Mouse (Mus musculus) c-Kit-positive CD71-positive TER-119-positive erythroid progenitor cells, embryonic 14.5 days (primary cell): ENCODE measurements around the gene C1qb.
A peak's percentile ranks its signal among the peaks of the same experiment; 100 is the strongest.

ENCODE experiments used
- DNase-seq: peaks from one replicate; pipeline ENCODE4 v3.0.0-alpha.2; 2013; ENCODE audit warnings: low spot score

C1qb gene

DNA sequence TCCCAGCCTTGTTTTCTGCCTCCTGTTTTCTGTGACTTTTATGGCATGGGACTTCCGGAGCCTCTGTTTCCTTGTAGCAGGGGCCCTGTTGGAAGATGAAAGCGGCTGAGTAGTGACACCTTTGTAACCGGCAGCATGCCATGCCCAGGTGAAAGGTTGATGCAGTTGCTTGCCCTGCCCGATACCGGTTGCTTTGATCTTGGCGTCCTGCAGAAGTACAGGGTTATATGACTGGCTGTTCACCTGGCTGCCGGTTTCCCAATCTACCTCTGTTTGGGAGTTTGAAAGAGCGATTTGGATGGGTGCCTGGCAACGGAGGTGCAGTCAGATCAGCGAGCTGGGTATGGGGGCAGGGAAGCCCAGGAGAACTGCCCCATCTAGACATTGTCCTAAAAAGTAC, 43.2 kb downstream of the C1qb start:
- no peak for DNase-seq

DNA sequence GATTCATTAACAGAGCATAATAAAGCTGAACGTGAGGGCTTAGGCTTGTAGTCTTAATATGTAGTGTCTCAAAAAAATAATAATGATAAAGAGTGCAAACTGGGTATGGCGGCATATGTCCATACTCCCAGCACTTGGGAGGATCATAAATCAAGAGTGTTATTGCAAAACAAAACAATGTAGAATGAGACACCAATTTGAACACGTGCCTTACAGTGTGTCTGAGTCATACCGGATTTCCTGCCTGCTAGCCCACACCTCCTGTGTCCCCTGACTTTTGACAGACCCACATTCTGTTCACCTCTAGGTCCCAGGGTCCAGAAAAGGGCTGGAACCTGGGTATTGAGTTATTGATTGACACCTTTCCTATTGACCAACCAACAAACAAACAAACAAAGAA, 44.0 kb downstream of the C1qb start:
- no peak for DNase-seq

DNA sequence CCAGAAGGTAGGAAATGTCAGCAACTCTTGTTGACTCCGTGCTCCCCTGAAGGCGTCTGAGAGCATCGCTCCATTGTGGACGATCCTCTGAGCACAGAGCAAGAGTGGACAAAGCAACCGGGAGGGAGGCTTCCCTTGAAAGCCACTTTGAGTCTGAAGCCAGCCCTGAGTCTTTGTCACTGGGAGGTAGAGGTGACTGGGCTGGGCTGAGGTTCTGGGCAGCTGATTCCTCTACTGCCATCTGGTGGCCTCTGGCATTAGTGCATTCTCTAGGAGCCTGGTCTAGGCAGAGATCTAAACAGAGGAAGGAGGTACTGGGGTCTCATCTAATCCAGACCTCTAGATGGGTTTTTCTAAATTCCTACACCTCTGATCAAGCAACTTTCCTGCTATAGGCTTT, 44.9 kb downstream of the C1qb start:
- peak; percentile 45 for DNase-seq

GRCm38 (mm10) chr4:136838462-136838861, 47.5 kb downstream of the C1qb start:
- no peak for DNase-seq

GRCm38 (mm10) chr4:136838026-136838425, 48.0 kb downstream of the C1qb start:
- no peak for DNase-seq

DNA sequence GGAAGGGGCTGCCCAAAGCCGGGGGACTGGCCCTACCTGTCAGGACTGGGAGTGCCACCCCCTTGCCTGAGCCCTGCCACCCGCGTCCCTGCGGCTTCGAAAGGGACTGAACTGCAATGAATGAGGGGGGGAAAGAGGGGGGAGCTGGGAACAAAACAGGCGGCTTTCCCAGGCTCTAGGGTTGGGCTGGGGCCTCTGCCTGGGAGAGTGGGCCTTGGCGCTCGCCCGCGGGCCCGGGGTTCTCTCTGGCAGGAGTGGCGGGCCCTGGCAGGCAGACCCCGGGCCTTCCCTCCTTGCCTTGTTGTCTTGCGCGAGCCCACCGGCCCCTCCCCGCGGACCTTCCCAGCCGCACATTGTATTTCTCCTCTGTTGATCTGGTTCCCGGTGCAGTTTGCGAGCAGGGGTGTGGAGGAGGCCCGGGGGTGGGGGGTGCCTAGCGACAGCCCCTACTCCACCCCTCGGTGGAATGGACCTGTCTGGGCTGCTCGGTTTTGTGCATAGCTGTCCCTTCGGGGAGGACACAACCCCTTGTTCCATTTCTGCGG, 49.5 kb downstream of the C1qb start:
- no peak for DNase-seq

DNA sequence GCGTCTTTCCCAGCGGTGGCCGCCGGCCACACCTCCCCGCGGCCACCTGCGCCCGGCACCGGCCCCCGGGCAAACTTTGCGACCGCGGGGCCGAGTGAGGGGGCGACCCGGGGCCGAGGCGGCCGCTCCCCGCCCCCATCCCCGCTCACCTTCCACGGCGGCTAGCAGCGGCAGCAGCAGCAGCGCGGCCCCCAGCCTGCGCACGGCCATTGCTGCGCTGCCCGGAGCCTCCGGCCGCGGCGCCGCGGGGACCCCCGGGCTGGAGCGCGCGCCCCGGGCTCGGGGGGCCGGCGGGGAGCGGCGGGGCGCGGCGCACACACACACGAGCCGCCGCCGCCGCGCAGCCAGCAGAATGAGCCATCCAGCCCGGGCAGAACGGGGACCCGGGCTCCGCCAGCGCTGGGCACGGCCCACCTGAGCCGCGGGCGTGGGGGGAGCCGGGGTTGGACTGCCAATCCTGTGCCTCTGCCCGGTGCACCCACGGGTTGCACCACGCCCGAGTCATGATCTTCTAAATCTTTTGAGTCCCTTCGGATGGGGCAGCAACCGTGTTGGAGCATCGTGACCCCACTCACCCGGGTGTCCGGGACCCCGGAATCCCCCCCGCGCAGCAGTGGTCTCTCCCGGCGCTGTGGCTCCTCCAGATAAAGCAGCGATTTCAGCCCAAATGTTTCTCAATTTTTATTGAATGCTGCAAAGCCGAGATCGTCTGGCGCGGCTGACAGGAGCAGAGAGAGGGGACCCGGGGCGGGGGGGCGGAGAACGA, 50.2 kb downstream of the C1qb start, which contains the start of gene Ephb2:
Gene Ephb2, minus strand, starts transcription at position 368 of the 766 bp plus-strand sequence.
- DNase-seq: peak; percentile 13

DNA sequence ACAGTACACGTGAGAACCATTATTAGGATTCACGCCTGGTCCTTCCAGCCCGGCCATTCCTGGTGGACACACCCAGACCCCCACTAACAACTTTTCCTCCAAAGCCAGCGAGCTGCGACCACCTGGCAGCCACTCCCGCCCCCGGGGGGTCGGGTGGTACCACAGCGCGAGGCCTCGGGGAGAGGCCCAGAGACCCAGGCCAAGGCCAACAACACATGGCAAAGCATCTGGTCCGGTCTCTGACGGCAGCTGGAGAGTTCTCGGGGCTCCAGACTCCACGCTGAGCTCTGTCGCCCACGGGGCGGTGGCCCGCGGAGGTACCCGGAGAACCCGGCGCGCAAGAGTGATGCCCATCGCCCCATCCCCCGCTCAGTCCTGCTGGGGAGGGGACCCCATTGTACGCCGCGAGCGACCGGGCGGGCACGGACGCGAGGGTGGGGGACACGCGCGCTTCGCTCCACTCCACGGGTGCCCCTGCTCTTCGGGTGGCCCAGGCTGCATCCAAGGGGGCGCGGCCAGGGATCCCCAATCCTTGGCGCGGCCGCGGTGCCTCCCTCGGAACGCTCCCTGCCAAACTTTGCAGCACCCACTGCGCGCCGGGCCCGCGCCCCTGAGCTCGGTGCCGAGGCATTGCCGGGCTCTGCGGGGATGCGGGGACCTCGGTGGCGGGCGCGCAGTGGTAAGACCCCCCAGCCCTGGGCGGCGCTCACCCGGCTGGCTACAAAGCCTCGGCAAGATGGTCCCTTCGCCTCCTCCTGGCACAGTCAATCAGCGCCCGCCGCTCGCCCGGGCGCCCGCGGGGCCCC, 51.0 kb downstream of the C1qb start:
- DNase-seq: no peak

- DNase-seq: no peak
These were observed 51.6 kb downstream of the C1qb start for GRCm38 (mm10) chr4:136834439-136834814.

- no peak for DNase-seq
These were observed 52.2 kb downstream of the C1qb start for GRCm38 (mm10) chr4:136833619-136834351.

- DNase-seq: no peak
These were observed 53.3 kb downstream of the C1qb start for GRCm38 (mm10) chr4:136832559-136833232.

DNA sequence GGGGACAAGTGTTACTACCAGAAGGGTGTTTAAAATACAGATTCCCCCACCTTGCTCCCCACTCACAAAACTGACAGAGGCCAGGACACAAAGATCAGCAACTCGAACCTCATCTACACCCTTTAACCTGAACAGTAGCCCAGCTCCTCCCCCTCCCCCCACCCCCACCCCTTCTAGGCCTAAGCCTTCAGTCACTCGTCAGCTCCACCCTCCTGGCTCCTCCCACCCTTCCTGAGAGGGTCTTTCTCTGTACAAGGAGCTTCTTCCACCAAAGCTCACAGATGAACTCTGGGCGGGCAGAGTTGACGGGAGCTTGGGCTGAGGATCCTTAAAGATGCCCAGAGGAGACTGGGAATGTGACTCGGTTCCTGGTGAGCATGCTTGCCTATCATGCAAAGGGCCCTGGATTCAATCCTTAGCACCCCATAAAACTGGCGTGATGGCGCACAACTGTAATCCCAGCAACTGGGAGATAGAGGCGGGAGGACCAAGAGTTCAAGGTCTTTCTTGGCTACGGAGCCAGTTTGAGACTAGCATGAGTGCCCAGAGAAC, 55.6 kb downstream of the C1qb start:
- no peak for DNase-seq
